Mouse (Mus musculus) 416B (cell line): ENCODE results near the gene Atp5g3.
"Not testable (repeated sequence)": the region's sequence is repeated elsewhere in the genome, so short reads cannot be mapped to it uniquely, and the experiment has no call there.

Source experiments
- DNase-seq: peaks from one replicate; pipeline ENCODE4 v3.0.0; 2011; ENCODE audit warnings: low read depth

Gene Atp5g3

DNA sequence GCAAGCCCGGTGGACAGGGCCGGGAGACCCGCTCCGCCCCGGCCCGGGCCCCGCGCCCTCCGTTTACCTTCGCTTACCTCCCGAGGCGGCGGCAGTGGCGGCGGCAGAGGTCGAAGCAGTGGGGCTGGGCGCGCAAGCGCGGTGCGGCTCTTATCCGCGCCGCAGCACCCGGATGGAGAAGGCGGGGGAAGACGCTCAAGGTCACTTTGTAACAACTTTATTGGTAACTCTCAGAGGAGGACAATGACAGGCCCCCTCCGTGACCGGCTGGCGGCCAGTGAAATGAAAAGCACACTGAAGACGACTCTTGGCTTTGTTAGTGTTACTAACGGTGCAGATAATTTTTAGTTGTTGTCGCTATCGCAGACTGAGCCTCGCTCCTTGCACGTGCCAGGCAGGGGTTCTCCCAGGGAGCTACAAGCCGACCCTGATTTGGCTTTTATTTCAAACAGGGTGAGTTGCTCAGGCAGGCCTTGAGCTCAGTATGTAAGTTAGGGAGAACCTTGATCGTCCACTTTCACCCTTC lies at the start of gene Atp5g3:
Atp5g3 (minus strand) TSS at position 152 of the 526 bp plus-strand sequence.
- DNase-seq: peak; percentile 95

DNA sequence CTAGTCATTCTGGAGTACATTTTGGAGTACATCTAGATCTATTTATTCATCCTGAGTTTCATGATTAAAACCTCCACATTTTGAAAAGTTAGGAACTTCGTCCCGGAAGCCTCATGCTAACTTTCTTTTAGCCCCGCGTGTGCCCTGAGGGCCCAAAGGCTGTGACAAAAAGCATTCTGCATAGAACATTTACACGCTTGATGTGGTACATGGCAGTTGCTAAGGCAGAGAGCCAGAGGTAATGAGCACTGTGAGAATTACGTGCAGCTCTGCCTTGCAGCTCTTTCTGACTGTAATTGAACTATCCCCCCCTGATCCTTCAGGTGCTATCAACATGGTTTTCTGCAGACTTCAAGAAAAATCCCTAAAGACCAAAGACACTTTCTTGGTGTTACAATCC lies 47.2 kb upstream of the Atp5g3 start:
- no peak for DNase-seq

DNA sequence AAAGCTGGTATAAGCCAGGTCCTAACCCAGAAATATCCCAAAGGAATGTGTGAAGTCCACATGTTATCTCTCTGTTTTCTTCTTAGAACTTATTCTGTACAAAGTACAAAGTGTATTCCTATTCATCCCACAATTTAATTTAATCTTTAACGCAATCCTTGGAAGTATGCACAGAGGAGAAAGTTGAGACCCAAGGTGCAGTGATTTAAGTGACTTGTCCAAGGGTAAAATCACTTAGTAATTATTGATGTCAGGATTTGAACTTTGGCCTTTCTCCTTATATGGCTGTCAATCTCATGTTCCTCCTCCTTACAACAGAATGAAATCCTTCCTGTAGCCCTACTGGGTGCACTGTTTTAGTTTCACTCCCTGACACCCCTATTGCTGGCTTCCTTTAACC lies 42.5 kb upstream of the Atp5g3 start:
- DNase-seq: no peak

DNA sequence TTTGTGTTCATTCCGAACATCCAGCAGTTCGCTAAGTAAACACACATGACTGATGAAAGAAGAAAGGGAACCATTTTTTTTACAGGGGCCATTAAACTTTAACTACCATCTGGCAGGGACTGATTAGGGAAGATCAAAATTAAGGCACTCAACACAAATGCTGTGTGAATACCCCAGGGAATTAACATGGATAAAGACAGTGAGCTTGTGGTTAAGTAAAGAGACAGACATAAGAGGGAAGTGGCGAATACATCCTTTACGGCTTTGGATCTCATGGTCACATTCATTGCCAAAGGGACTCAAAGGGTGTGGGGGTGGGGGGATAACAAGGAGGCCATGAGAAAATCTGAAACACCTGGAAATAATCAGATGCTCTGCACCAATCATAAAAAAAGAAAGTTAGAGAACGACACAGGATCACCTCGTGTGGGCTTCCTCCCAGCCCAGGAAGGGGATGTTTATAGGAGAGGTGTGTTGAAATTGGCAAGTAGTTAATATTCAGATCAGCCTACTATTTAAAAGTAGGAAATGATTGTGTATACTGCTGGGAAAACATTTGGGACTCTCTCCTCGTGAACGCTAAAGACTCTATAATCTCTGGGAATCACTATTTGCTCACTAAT lies 41.6 kb upstream of the Atp5g3 start:
- DNase-seq: no peak

DNA sequence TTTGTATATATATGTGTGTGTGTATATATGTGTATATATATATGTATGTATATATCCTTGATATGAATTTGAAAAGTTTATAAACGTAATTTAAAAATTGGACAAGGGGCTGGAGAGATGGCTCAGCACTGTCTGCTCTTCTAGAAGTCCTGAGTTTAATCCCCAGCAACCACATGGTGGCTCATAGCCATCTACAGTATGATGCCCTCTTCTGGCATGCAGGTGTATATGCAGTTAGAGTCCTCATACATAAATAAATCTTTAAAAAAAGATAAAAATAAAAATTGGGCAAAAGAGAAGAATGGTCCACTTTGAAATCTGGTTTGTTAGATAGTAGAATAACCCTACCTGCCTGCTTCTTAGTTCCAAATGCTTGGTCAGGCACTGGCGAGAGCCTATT lies 36.2 kb upstream of the Atp5g3 start:
- DNase-seq: peak; percentile 42

DNA sequence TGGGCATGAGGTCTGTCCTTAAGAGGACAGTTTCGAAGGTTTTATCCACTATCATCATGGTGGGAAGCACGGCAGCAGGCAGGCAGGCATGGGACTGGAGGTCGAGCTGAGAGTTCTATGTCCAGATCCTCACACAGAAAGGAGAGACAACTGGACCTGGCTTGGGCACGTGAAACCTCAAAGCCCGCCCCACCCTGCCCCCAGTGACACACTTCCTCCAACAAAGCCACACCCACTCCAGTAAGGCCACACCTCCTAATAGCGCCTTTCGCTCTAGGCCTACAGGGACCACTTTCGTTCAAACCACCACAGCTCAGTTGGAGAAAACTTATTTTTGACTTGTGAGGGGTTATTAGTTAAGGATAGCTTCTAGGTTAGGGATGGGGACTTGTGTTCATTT lies 32.6 kb upstream of the Atp5g3 start:
- no peak for DNase-seq

DNA sequence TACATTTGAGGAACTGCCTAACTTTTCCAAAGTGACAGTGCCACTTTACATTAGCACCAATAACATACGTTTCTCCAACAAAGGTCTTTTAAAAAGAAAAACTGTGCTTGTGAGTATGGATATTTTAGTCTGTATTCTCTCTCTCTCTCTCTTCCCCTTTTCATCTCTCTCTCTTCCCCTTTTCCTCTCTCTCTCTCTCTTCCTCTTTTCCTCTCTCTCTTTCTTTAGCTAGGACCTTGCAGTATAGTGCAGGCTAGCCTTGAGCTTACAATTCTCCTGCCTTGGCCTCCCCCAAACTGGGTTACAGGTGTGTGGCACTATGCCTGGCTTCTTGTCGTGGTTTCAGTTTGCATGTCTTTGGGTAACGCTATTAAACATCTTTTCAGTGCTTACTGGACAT lies 31.7 kb upstream of the Atp5g3 start:
- no peak for DNase-seq

DNA sequence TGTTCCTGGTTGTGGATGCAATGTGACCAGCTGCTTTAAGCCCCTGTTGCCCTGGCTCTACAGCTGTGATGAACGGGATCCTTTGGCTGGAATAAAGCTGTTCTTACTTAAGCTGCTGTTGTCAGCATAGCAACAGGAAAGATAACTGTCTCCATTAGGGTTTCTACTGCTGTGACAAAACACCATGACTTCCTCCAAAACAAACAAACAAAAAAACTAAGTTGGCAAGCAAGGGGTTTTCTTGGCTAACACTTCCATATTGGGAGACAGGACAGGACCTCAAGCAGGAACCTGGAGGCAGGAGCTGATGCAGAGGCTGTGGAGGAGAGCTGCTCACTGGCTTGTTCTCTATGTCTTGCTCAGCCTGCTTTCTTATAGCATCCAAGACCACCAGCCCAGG lies 30.2 kb upstream of the Atp5g3 start:
- DNase-seq: no peak

DNA sequence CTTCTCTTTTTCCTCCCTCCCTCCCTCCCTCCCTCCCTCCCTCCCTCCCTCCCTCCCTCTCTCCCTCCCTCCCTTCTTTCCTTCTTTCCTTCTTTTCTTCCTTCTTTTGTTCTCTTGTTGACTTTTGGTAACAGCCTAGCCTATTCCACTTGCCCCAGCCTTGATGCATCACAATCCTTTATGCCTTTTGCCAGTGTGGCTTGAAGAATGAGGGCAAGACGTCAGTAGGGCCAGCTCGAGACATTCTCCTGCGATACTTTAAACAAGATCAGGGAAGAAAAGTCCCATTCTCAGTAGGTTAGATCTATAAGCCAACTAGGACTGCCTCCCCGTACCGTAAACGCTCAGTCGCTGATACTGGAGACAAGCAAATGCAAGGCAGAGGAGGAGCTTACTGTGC lies 29.3 kb upstream of the Atp5g3 start:
- DNase-seq: no peak

DNA sequence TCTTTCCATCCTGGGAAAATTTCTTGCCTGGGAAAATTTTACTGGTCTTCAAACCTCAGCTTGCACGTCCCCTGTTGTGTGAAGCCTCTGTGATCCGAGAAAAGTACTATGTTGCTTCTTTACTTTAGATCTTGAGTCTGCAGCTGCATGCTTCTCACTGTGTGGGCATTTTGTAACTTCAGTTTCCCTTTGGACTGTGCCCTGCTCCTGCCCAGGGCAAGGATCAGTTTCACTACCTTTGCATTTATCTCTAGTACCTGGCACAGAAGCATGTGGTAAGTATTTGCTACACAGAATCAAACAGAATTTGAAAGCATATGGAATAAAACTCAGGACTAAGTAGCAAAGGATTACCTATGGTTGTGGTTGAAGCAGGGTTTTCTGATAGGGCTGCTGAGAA lies 27.8 kb upstream of the Atp5g3 start:
- DNase-seq: no peak

DNA sequence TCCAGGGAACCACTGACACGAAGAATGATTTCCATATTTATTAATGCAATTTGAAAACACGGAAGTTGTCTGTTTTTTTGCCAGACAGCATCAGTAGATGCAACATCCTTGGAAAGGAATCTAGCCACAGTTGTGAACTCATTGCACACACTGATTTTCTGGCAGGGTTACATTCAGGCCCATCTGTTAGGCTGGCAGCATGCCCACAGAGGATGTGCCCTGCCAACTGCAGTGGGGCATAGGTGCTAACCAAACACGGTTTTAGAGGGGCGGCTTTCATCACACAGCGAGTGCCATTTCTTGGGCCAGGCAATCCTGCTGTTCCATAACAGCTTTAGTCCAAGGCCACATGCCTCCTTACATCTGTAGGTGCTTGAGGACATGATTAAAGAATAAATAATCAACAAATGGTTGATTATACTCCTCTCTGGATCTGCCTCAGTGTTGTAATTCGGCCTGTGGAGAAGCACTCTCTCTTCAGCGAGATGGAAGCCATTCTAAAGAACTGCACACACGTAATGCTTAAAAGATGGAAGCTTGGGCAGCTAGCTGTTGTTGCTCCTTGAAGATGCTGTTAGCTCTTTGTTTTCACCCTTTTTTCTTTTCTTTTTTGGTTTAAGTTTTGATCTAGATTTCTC lies 21.7 kb upstream of the Atp5g3 start:
- no peak for DNase-seq

DNA sequence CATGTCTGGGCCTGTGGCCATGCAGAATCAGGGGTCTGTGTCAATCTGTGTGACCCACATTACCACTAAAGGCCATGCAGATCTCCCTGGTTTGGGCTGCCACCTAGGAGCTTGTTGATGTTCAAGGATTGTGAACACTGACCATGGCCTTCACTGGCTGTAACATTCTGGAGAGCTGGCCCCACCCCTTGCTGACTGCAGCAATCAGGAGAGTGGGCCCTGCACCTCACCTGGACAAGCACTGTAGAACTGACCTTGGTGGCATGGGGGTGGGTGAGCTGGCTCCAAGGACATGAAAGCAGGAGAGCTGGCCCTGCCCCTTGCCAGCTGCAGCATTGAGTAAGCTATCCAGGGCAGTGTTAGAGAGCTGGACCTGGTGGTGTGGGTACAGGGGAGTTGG lies 16.6 kb upstream of the Atp5g3 start:
- no peak for DNase-seq

DNA sequence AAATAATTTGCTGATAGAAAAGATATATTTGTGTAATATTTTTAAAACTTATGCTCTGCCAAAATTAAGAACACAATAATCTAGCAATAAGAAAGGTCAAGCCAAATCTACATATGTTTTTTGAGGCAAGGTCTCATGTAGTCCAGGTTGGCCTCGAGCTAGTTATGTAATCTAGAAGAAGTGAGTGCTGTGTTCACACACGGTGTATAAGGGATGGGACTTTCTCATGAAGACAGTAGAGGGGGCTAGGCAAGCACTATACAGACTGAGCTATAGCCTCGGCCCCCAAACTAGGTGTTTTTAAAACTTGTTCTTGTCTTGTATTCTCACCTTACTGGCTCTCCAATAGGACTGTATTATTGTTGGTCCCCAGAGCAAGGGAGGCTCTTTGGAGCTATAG lies 14.4 kb upstream of the Atp5g3 start:
- DNase-seq: no peak

DNA sequence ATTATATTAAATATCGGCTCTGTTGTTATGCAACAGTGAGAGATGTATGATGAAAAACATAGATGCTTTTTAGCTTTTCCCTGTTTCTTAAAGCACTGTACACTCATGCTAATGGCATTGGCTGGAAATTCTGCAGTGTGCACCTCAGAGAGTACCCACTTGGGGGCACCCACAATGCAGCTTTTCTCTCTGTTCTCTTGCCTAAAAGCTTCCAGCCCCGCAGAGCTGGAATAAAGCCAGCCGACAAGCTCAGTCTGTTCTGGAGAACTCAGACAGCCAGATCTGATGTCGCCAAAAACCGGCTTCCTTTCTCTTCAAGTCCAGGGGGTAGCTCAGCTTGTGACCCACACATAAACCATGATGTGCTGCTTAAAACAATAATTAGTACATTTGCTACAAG lies 14.0 kb upstream of the Atp5g3 start:
- DNase-seq: peak; percentile 53

DNA sequence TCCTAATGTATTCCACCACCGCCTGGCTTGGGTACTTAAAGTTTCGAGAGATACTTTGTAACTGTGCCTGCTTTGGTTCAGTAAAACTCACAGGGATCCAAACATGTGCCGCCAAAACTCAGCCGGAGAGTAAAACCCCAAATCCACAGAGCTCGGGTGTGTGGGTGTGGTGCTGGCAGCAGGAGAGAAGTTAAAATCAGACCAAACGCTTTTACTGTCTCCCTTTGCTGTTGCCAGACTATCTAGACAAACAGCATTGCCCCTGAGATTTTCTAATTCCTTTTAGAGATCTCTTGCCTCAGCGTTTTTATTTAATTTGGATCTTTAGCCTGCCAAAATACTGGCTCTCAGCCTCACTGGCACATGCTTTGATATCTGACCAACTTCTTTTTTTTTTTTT lies 8.5 kb upstream of the Atp5g3 start:
- DNase-seq: no peak

DNA sequence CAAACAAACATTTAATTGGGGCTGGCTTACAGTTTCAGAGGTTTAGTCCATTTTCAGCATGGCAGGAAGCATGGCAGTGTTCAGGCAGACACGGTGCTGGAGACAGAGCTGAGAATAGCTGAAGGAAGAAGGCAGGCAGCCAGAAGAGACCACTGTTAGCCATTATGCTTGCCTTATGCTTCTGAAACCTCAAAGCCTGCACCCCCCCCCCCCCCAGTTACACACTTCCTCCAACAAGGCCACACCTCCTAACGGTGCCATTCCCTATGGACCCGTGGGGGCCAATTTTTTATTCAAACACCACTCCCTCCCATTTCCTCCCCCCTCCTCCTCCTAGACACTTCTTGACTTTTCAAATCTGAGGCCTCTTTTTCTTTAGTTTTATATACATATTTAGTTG lies 1.1 kb upstream of the Atp5g3 start:
- peak; percentile 85 for DNase-seq

DNA sequence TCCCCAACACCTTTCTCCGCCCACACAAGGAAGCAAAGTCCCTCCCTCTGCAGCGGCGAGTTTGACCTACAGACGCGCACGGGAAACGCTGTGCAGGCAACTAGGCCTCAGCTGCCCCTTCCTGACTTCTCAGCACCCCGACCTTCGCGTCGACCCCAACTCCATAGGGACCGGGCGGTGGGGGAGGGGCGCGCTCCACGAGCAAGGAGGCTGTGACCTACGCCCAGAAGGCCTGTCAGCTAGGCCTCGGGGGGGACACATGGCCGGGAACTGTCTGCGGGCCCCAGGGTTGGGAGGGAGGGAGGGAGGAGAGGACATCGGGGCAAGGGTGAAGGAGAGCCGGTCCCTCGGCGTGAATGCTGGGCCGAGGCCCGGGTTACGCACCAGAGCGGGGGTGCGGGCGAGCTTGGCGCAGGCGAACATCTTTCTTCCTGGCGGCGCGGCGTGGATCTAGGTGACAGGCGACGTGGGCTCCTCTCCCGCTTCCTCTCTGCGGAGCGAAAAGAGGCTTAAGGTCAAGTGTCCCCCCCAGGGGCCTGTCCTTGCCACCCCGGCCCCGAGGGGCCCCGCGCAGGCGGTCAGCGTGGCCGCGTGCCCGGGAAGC lies 453 bp downstream of the Atp5g3 start:
- peak; percentile 69 for DNase-seq

DNA sequence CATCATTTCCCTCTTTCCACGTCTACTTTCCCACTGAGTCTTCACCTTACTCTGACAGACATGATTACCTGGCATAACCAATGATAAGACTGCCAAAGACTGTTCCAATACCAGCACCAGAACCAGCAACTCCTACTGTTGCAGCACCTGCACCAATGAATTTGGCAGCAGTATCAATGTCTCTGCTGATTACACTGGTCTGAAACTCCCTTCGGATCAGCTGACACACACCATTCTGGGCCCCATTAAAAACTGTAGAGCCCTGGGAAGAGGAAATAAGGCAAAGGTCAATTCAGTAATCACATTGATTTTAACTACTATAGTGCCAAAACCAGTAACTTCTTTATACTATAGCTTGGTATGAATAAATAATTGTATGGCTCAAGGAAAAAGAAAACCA lies 2.0 kb downstream of the Atp5g3 start:
- DNase-seq: no peak

DNA sequence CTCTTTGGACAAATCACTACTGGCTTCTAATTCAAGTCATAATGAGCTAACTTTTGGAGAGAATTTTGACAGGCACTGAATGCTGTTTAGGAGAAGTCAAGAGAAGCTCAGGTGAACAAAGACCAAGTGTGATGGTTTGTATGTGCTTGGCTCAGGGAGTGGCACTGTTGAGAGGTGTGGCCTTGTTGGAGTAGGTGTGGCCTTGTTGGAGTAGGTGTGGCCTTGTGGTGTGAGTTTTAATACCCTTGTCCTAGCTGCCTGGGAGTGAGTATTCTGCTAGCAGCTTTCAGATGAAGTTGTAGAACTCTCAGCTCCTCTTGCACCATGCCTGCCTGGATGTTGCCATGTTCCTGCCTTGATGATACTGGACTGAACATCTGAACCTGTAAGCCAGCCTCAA lies 6.4 kb downstream of the Atp5g3 start:
- DNase-seq: peak; percentile 24

DNA sequence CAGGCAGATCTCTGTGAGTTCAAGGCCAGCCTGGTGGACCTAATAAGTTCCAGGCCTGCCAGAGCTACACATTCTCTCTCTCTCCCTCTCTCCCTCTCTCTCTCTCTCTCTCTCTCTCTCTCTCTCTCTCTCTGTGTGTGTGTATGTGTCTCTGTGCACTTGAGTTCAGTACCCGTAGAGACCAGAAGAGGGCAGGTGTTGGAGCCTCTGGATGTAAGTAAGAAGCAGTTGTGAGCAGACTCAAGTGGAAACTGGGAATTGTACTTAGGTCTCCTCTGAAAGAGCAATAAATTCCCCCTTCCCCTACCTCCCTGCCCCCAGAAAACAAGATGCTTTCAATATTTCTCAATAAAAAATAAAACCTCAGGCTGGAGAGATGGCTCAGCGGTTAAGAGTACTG lies 7.6 kb downstream of the Atp5g3 start:
- DNase-seq: no peak

DNA sequence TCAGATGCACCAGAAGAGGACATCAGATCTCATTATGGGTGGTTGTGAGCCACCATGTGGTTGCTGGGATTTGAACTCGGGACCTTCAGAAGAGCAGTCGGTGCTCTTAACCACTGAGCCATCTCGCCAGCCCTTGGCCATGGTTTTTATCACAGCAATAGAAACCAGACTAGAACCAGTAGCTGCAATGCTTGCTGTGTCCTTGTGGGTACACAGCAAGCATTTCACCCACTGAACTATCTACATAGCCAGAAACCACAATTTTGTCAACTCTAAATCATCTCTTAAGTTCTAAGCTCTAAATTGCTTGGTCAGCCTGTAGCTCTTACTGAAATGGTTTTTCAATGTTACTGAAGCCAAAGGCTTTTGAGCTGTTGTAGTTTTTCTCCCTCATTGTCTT lies 8.8 kb downstream of the Atp5g3 start:
- DNase-seq: not testable (repeated sequence)

DNA sequence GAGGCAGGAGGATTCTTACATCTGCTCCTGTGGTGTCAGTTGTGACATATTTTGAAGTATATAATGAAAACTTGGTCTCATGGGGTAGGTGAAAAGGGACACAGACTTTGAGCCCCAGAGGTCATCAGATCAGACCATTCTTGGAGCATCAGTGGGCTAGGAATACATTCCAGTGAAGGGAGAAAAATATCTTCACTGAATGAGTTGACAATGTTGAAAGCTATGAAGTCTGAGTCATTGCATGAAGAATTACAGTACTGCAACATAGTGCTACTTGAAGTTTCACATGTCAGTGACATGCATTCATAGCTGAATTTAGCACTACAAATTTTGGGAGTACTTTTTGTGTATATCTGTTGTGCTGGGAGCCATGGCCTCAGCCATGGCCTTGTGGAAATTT lies 10.0 kb downstream of the Atp5g3 start:
- DNase-seq: no peak

DNA sequence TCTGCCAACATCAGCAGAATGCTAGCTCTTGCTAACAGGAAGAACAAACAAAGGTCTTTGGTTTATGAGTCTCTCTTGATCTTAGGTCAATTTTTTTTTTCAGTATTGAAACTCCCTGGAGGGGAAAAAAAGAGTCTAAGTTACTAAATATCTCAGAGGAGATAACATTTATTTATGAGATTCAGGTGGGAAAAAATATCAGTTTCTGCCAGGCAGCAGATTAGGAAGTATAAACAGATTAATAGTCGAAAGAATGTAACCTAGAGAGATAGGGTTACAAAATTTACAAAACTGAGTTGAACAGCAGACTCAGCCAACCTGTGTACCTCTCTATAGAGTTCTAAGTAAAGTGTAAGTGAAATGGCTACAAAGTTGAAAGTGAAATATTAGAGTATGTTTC lies 10.8 kb downstream of the Atp5g3 start:
- no peak for DNase-seq

DNA sequence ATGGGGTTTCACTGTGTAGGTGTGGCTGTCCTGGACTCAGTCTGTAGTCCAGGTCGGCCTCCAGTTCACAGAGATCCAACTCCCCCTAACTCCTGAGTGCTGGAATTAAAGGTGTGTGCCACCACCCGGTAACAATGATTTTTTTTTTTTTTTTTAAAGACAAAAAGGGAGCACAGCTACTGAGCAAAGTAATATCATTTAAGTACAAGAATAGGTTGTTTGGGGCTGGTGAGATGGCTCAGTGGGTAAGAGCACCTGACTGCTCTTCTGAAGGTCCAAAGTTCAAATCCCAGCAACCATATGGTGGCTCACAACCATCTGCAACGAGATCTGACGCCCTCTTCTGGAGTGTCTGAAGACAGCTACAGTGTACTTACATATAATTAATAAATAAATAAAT lies 14.2 kb downstream of the Atp5g3 start:
- not testable (repeated sequence) for DNase-seq
